13 mouse cellular contexts compared by ENCODE assay signal in genomic region chr9:66861104-66861767, GRCm38 (mm10). TPM values are rescaled to one million over a fixed set of nuclear protein-coding genes. Genes with fewer than 3 reads are reported as not detected.
DNase-seq lines count a peak whose midpoint lies in the region; ATAC-seq and TF ChIP-seq lines count a peak whose summit lies in the region.
"Had no signal": no experiment of that assay in that cellular context is flagged by ENCODE, and none has a peak within 500 bp of the region (broad histone marks: within the 10 kb centered on the region; RNA-seq: fewer than 3 reads in every experiment).

No protein-coding gene starts in this region.

- TF ChIP-seq CTCF in kidney, adult 2 months (conservative IDR thresholded peaks at IDR 0.05; ENCODE audit: insufficient read depth, insufficient read length, low read depth, low read length): no peak

- no peak overlapping the region for H3K4me3 ChIP-seq in kidney, adult 2 months (ENCODE audit: insufficient read depth, low read depth, low read length)
- H3K4me3 ChIP-seq in neural tube, embryonic 13.5 days: no peak overlapping the region
- no peak overlapping the region for H3K4me3 ChIP-seq in hindbrain, embryonic 13.5 days
- H3K4me3 ChIP-seq: intestine, embryonic 15.5 days had no signal

- no peaks in the 10 kb centered on the region for H3K36me3 ChIP-seq in kidney, adult 2 months (ENCODE audit: control insufficient read depth, insufficient read depth, low read length)
- peaks cover 27% of the 10 kb centered on the region for H3K36me3 ChIP-seq in neural tube, embryonic 13.5 days
- peaks cover 28% of the 10 kb centered on the region for H3K36me3 ChIP-seq in hindbrain, embryonic 13.5 days

- no peaks in the 10 kb centered on the region for H3K27me3 ChIP-seq in kidney, adult 2 months (replicated peaks; ENCODE audit: control insufficient read depth, insufficient read depth, low read length)
- H3K27me3 ChIP-seq in neural tube, embryonic 13.5 days: no peaks in the 10 kb centered on the region
- H3K27me3 ChIP-seq in hindbrain, embryonic 13.5 days: no peaks in the 10 kb centered on the region
- H3K27me3 ChIP-seq: intestine, embryonic 15.5 days had no signal

- WGBS in kidney, adult 2 months: 41% methylated on average over 5 of the region's 5 CpGs
- WGBS in neural tube, embryonic 13.5 days: 51% methylated on average over 5 of the region's 5 CpGs
- WGBS in hindbrain, embryonic 13.5 days: 54% methylated on average over 5 of the region's 5 CpGs

- H3K9me3 ChIP-seq in neural tube, embryonic 13.5 days: no peaks in the 10 kb centered on the region
- H3K9me3 ChIP-seq in hindbrain, embryonic 13.5 days: no peaks in the 10 kb centered on the region
- H3K9me3 ChIP-seq: G1E; intestine, embryonic 15.5 days had no signal

- H3K4me1 ChIP-seq in kidney, adult 2 months (ENCODE audit: control insufficient read depth, insufficient read depth, low read length): peaks cover 14% of the 10 kb centered on the region; the same call in 1 of the 2 replicates
- peaks cover 25% of the 10 kb centered on the region for H3K4me1 ChIP-seq in neural tube, embryonic 13.5 days (replicated peaks)
- H3K4me1 ChIP-seq in hindbrain, embryonic 13.5 days (replicated peaks): peaks cover 13% of the 10 kb centered on the region

- no peak for TF ChIP-seq POLR2A in kidney, adult 2 months (IDR thresholded peaks at IDR 0.05; ENCODE audit: low read depth, low read length)

- no peak overlapping the region for H3K4me2 ChIP-seq in neural tube, embryonic 13.5 days
- H3K4me2 ChIP-seq in hindbrain, embryonic 13.5 days: no peak overlapping the region
- H3K4me2 ChIP-seq: intestine, embryonic 15.5 days had no signal

- no peak overlapping the region for H3K27ac ChIP-seq in kidney, adult 2 months (ENCODE audit: insufficient read depth, low read depth, low read length)
- H3K27ac ChIP-seq in neural tube, embryonic 13.5 days (replicated peaks): peak overlapping the region; percentile 70
- H3K27ac ChIP-seq in hindbrain, embryonic 13.5 days: peak overlapping the region; percentile 69
- H3K27ac ChIP-seq: intestine, embryonic 15.5 days had no signal

- peak; percentile 21 for DNase-seq in kidney, adult 2 months
- no peak for DNase-seq in kidney, adult 11 months
- DNase-seq in neural tube, embryonic 10.5 days (ENCODE audit: extremely low spot score, low spot score): no peak
- DNase-seq in adrenal gland, adult 8-10 months: no peak
- no peak for DNase-seq in thymus, postnatal 10 days (ENCODE audit: low spot score in 2 of 2)
- no peak for DNase-seq in cerebellum, adult 9-10 months
- DNase-seq: cerebellum, adult 18-20 months; right cerebral cortex, postnatal 25 days; thymus, postnatal 25 days had no signal

- ATAC-seq in neural tube, embryonic 13.5 days (ENCODE audit: low read depth): no peak; the same call in 1 of the 2 replicates
- ATAC-seq in hindbrain, embryonic 13.5 days (ENCODE audit: low FRiP score): no peak
- ATAC-seq: intestine, embryonic 15.5 days had no signal

- no peak overlapping the region for H3K9ac ChIP-seq in neural tube, embryonic 13.5 days
- no peak overlapping the region for H3K9ac ChIP-seq in hindbrain, embryonic 13.5 days
- H3K9ac ChIP-seq: intestine, embryonic 15.5 days had no signal

RNA-seq across cellular contexts. Expression of gene Aph1c, which starts 26.7 kb away (rescaled TPM):
- 22.9 and 29.4 TPM in 2 replicates for polyA plus RNA-seq in kidney, adult 2 months (2012; rRNA removed)
- 2.7 and 5.3 TPM in 2 replicates for polyA plus RNA-seq in neural tube, embryonic 13.5 days (2015; fragmentation: Nextera tagmentation; extraction: Ambion mirVana)
- 4.0 and 5.4 TPM in 2 replicates for polyA plus RNA-seq in hindbrain, embryonic 13.5 days (2015; fragmentation: Nextera tagmentation; extraction: Ambion mirVana)
- total RNA-seq in adrenal gland, adult 8-10 months (2022): 10 to 100 TPM in 1 of 4 experiments, 1 to 10 TPM in 3; 7.1 to 10.7 (median 8.0) TPM
- polyA plus RNA-seq: G1E had no signal

RNA-seq across cellular contexts. Expression of gene Rab8b, which starts 58.3 kb away (rescaled TPM):
- polyA plus RNA-seq in kidney, adult 2 months (2012; rRNA removed): 5.6 and 8.1 TPM in 2 replicates
- polyA plus RNA-seq in neural tube, embryonic 13.5 days (2015; fragmentation: Nextera tagmentation; extraction: Ambion mirVana): 30.5 and 36.5 TPM in 2 replicates
- polyA plus RNA-seq in hindbrain, embryonic 13.5 days (2015; fragmentation: Nextera tagmentation; extraction: Ambion mirVana): 37.6 and 38.4 TPM in 2 replicates
- total RNA-seq in adrenal gland, adult 8-10 months (2022): 10 to 100 TPM; 15.3 to 30.9 (median 23.9) TPM
